Mouse (Mus musculus): Measurements from ENCODE around the gene Hic2. TPM values are rescaled to one million over a fixed set of nuclear protein-coding genes. Genes with fewer than 3 reads are reported as not detected.

Gene Hic2
- polyA plus RNA-seq, 1 experiment from 2014 or later = 6.5 TPM

GRCm38 (mm10) chr16:17277342-17278211, 44.2 kb downstream of the Hic2 start:
- H3K4me2 ChIP-seq = peak overlapping the region; percentile 88
- ATAC-seq (ENCODE audit: insufficient number of reproducible peaks, low FRiP score) = no peak
- H3K36me3 ChIP-seq = peaks cover 36% of the 10 kb centered on the region
- no peaks in the 10 kb centered on the region for H3K9me3 ChIP-seq (replicated peaks)
- peaks cover 28% of the 10 kb centered on the region for H3K27me3 ChIP-seq (replicated peaks)
- peak overlapping the region; percentile 66 for H3K4me3 ChIP-seq
- WGBS = 3% methylated on average over 61 of the region's 61 CpGs
- H3K9ac ChIP-seq = peak overlapping the region; percentile 28; the same call in 1 of the 2 replicates
- no peak overlapping the region for H3K27ac ChIP-seq (ENCODE audit: poor library complexity, severe bottlenecking)
- peaks cover 18% of the 10 kb centered on the region for H3K4me1 ChIP-seq (replicated peaks)

DNA sequence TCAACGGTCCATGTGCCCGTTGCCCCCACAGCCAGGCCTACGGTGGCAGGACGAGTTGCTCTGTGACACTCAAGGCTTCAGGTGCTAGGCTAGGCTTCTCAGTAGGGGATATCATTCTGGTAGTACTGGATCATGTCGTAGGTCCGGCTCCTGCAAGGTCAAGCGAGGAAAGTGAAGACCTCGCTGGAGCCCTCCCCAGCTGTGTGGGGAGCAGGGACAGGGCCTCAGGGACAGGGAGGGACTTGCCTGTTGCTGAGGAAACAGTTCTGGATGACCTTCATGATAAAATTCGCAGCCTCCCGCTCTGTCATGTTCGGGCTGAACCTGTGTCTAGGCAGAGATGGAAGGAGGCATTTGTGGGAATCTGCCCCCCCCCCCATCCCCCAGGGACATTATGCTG, 47.1 kb downstream of the Hic2 start:
- Histone ChIP-seq H3K27ac (ENCODE audit: poor library complexity, severe bottlenecking) (no peak overlapping the region), H3K4me2 (no peak overlapping the region), H3K27me3 (replicated peaks) (peaks cover 28% of the 10 kb centered on the region), H3K4me3 (no peak overlapping the region), H3K4me1 (replicated peaks) (peaks cover 25% of the 10 kb centered on the region), H3K36me3 (peaks cover 65% of the 10 kb centered on the region), H3K9me3 (replicated peaks) (no peaks in the 10 kb centered on the region), H3K9ac (no peak overlapping the region)
- no peak for ATAC-seq (ENCODE audit: insufficient number of reproducible peaks, low FRiP score)
- 84% methylated on average over 11 of the region's 11 CpGs for WGBS

DNA sequence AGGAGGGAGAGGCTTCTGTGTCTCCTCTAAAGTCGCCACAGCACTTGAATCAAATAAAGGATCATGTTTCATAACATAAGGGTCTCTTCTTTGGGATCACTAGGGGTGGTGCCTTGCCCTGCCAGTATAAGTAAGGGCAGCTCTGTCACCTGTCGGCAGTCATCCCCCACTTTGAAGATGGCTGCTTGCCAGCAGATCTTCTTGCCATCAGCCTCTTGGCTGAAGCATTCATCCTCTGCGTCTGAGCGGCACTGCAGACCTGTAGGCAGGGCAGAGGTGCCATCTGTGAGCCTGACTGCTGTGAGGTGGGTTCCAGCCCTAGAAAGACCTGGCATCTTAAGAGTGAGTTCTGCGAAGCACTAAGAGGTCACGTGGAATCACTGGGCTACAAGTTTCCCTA, 49.8 kb downstream of the Hic2 start:
- Histone ChIP-seq H3K4me1 (replicated peaks) (peaks cover 8% of the 10 kb centered on the region; the same call in 1 of the 2 replicates), H3K36me3 (peaks cover 88% of the 10 kb centered on the region)

GRCm38 (mm10) chr16:17287103-17287502, 53.7 kb downstream of the Hic2 start:
- Histone ChIP-seq H3K4me3 (no peak overlapping the region), H3K4me2 (no peak overlapping the region), H3K36me3 (peaks cover 84% of the 10 kb centered on the region), H3K27me3 (replicated peaks) (no peaks in the 10 kb centered on the region), H3K27ac (ENCODE audit: poor library complexity, severe bottlenecking) (no peak overlapping the region), H3K9ac (no peak overlapping the region), H3K9me3 (replicated peaks) (no peaks in the 10 kb centered on the region), H3K4me1 (replicated peaks) (peaks cover 7% of the 10 kb centered on the region; the same call in 1 of the 2 replicates)
- 90% methylated on average over 2 of the region's 2 CpGs for WGBS
- ATAC-seq (ENCODE audit: insufficient number of reproducible peaks, low FRiP score) = no peak

More for the DNA sequence above, 49.8 kb downstream of the Hic2 start:
- no peak overlapping the region for H3K27ac ChIP-seq (ENCODE audit: poor library complexity, severe bottlenecking)
- ATAC-seq (ENCODE audit: insufficient number of reproducible peaks, low FRiP score) = no peak
- H3K9me3 ChIP-seq (replicated peaks) = no peaks in the 10 kb centered on the region
- no peak overlapping the region for H3K4me2 ChIP-seq
- 64% methylated on average over 6 of the region's 6 CpGs for WGBS
- H3K9ac ChIP-seq = no peak overlapping the region
- no peak overlapping the region for H3K4me3 ChIP-seq
- peaks cover 13% of the 10 kb centered on the region for H3K27me3 ChIP-seq (replicated peaks)

DNA sequence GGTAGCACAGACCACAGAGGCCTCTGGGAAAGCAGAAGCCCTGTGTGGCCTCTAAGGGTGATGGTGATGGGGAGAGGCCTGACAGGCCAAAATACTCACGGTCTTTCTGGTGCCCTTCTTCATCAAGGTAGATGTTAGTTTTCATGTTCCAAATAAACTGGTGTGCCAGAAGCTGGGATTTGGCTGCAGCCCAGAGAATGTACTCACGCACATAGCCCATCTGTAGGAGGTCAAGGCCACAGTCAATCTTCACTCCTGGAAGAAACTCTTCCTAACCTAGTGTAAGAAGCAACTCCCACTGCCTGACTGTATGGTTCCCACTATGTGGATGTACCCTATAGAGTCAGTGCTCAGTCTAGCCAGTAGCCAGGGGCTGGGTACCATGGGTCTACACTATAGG, 57.6 kb downstream of the Hic2 start:
- no peaks in the 10 kb centered on the region for H3K9me3 ChIP-seq (replicated peaks)
- no peak overlapping the region for H3K4me2 ChIP-seq
- H3K4me1 ChIP-seq (replicated peaks) = no peaks in the 10 kb centered on the region
- no peak overlapping the region for H3K9ac ChIP-seq
- no peak overlapping the region for H3K27ac ChIP-seq (ENCODE audit: poor library complexity, severe bottlenecking)
- no peak overlapping the region for H3K4me3 ChIP-seq
- ATAC-seq (ENCODE audit: insufficient number of reproducible peaks, low FRiP score) = no peak
- peaks cover 72% of the 10 kb centered on the region for H3K36me3 ChIP-seq
- 89% methylated on average over 2 of the region's 2 CpGs for WGBS
- no peaks in the 10 kb centered on the region for H3K27me3 ChIP-seq (replicated peaks)

- Histone ChIP-seq H3K4me1 (replicated peaks) (no peaks in the 10 kb centered on the region), H3K4me2 (no peak overlapping the region), H3K27me3 (replicated peaks) (no peaks in the 10 kb centered on the region), H3K9me3 (replicated peaks) (no peaks in the 10 kb centered on the region), H3K4me3 (no peak overlapping the region), H3K36me3 (peaks cover 73% of the 10 kb centered on the region), H3K27ac (ENCODE audit: poor library complexity, severe bottlenecking) (no peak overlapping the region), H3K9ac (no peak overlapping the region)
- ATAC-seq (ENCODE audit: insufficient number of reproducible peaks, low FRiP score) = no peak
- 6% methylated on average over 2 of the region's 2 CpGs for WGBS
Observed at GRCm38 (mm10) chr16:17292751-17293150, 59.4 kb downstream of the Hic2 start.

- peaks cover 85% of the 10 kb centered on the region for H3K36me3 ChIP-seq
- no peak overlapping the region for H3K9ac ChIP-seq
- no peaks in the 10 kb centered on the region for H3K27me3 ChIP-seq (replicated peaks)
- H3K4me2 ChIP-seq = no peak overlapping the region
- H3K9me3 ChIP-seq (replicated peaks) = no peaks in the 10 kb centered on the region
- H3K27ac ChIP-seq (ENCODE audit: poor library complexity, severe bottlenecking) = no peak overlapping the region
- 87% methylated on average over 3 of the region's 3 CpGs for WGBS
- no peak for ATAC-seq (ENCODE audit: insufficient number of reproducible peaks, low FRiP score)
- H3K4me3 ChIP-seq = no peak overlapping the region
- H3K4me1 ChIP-seq (replicated peaks) = no peaks in the 10 kb centered on the region
Observed at GRCm38 (mm10) chr16:17300818-17301217, 67.4 kb downstream of the Hic2 start.

GRCm38 (mm10) chr16:17303521-17304245, 70.3 kb downstream of the Hic2 start:
- Histone ChIP-seq H3K36me3 (peaks cover 81% of the 10 kb centered on the region), H3K4me3 (no peak overlapping the region), H3K4me1 (replicated peaks) (no peaks in the 10 kb centered on the region), H3K9me3 (replicated peaks) (no peaks in the 10 kb centered on the region), H3K27me3 (replicated peaks) (no peaks in the 10 kb centered on the region), H3K27ac (ENCODE audit: poor library complexity, severe bottlenecking) (no peak overlapping the region), H3K9ac (no peak overlapping the region), H3K4me2 (no peak overlapping the region)
- ATAC-seq (ENCODE audit: insufficient number of reproducible peaks, low FRiP score) = no peak
- WGBS = 85% methylated on average over 5 of the region's 5 CpGs

GRCm38 (mm10) chr16:17307461-17307860, 74.1 kb downstream of the Hic2 start:
- Histone ChIP-seq H3K36me3 (peaks cover 74% of the 10 kb centered on the region), H3K27me3 (replicated peaks) (no peaks in the 10 kb centered on the region), H3K4me2 (no peak overlapping the region), H3K4me1 (replicated peaks) (no peaks in the 10 kb centered on the region), H3K9me3 (replicated peaks) (no peaks in the 10 kb centered on the region), H3K27ac (ENCODE audit: poor library complexity, severe bottlenecking) (no peak overlapping the region), H3K9ac (no peak overlapping the region), H3K4me3 (no peak overlapping the region)
- WGBS = 92% methylated on average over 5 of the region's 5 CpGs
- ATAC-seq (ENCODE audit: insufficient number of reproducible peaks, low FRiP score) = no peak

DNA sequence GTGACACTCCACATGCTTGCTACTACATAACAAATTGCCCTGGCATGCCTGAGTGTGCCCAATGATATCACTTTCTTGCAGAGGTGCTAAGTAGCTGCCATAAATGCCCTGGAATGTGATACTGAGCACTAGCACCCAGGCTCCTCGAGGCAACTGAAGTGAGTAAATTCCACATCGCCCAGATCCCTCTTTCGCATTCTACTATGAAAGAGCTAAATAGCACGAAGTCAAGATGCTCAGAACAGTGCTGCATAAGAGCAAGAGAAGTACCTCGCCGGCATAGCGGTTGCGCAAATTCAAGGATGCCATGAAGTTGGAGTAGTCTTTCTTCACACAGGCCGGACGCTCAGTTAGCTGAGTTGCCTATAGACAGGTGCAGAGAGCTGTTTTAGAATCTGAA, 75.7 kb downstream of the Hic2 start:
- H3K9me3 ChIP-seq (replicated peaks) = no peaks in the 10 kb centered on the region
- no peaks in the 10 kb centered on the region for H3K27me3 ChIP-seq (replicated peaks)
- H3K9ac ChIP-seq = no peak overlapping the region
- H3K4me2 ChIP-seq = no peak overlapping the region
- no peak overlapping the region for H3K27ac ChIP-seq (ENCODE audit: poor library complexity, severe bottlenecking)
- WGBS = 93% methylated on average over 10 of the region's 10 CpGs
- H3K36me3 ChIP-seq = peaks cover 76% of the 10 kb centered on the region
- ATAC-seq (ENCODE audit: insufficient number of reproducible peaks, low FRiP score) = no peak
- H3K4me1 ChIP-seq (replicated peaks) = no peaks in the 10 kb centered on the region
- H3K4me3 ChIP-seq = no peak overlapping the region

GRCm38 (mm10) chr16:17312531-17312930, 79.2 kb downstream of the Hic2 start:
- 89% methylated on average over 5 of the region's 5 CpGs for WGBS
- H3K4me1 ChIP-seq (replicated peaks) = no peaks in the 10 kb centered on the region
- H3K36me3 ChIP-seq = peaks cover 85% of the 10 kb centered on the region
- no peaks in the 10 kb centered on the region for H3K27me3 ChIP-seq (replicated peaks)
- H3K27ac ChIP-seq (ENCODE audit: poor library complexity, severe bottlenecking) = no peak overlapping the region
- no peak overlapping the region for H3K4me2 ChIP-seq
- no peak overlapping the region for H3K9ac ChIP-seq
- no peak overlapping the region for H3K4me3 ChIP-seq
- H3K9me3 ChIP-seq (replicated peaks) = no peaks in the 10 kb centered on the region
- ATAC-seq (ENCODE audit: insufficient number of reproducible peaks, low FRiP score) = no peak

Data from heart, embryonic 12.5 days (tissue).